Mouse (Mus musculus) hindbrain, embryonic 12.5 days (tissue): ENCODE measurements around the gene Msrb3. TPM values are rescaled to one million over a fixed set of nuclear protein-coding genes. Genes with fewer than 3 reads are reported as not detected.

ENCODE experiments used
- ATAC-seq: fragments of 200-750 bp; cut with Nextera tagmentation; 2 replicates; pipeline ENCODE4 v1.8.0; 2017; ENCODE audit warnings: moderate TSS enrichment; ENCODE audit not compliant: low FRiP score
- H3K27ac ChIP-seq: fragments of 300-500 bp; sonication (generic); 2 replicates; pipeline ENCODE4 v1.5.1; 2016; ENCODE audit warnings: mild to moderate bottlenecking
- H3K27me3 ChIP-seq: fragments of 300-500 bp; sonication (generic); 2 replicates; pipeline ENCODE4 v1.6.1; 2016; ENCODE audit warnings: mild to moderate bottlenecking
- H3K36me3 ChIP-seq: fragments of 300-500 bp; sonication (generic); 2 replicates; pipeline ENCODE4 v1.6.1; 2016; ENCODE audit warnings: mild to moderate bottlenecking
- H3K4me1 ChIP-seq: fragments of 300-500 bp; sonication (generic); 2 replicates; pipeline ENCODE4 v1.6.1; 2016
- H3K4me2 ChIP-seq: fragments of 300-500 bp; sonication (generic); replicated peaks from 2 replicates; pipeline ENCODE4 v1.6.1; 2016; ENCODE audit warnings: mild to moderate bottlenecking
- H3K4me3 ChIP-seq: fragments of 300-500 bp; sonication (generic); 2 replicates; pipeline ENCODE4 v1.5.1; 2016; ENCODE audit warnings: mild to moderate bottlenecking
- H3K9ac ChIP-seq: fragments of 300-500 bp; sonication (generic); 2 replicates; pipeline ENCODE4 v1.6.1; 2016; ENCODE audit warnings: mild to moderate bottlenecking, moderate library complexity
- H3K9me3 ChIP-seq: fragments of 300-500 bp; sonication (generic); replicated peaks from 2 replicates; pipeline ENCODE4 v1.6.1; 2016; ENCODE audit warnings: mild to moderate bottlenecking
- WGBS: fragments of 180-500 bp; shearing (Covaris S2); methylation state at CpG from one replicate; pipeline ENCODE4 v1.1.7; 2016; 5-methylcytosine and 5-hydroxymethylcytosine counted together
- polyA plus RNA-seq: library from polyadenylated mRNA; unstranded; fragments of >200 nt; fragmentation: Nextera tagmentation; extraction: Ambion mirVana; gene quantifications from 2 replicates; pipeline ENCODE4 v1.2.1, GENCODE M21; 2016

Msrb3 gene
- polyA plus RNA-seq, 1 experiment from 2014 or later = 6.3 TPM

DNA sequence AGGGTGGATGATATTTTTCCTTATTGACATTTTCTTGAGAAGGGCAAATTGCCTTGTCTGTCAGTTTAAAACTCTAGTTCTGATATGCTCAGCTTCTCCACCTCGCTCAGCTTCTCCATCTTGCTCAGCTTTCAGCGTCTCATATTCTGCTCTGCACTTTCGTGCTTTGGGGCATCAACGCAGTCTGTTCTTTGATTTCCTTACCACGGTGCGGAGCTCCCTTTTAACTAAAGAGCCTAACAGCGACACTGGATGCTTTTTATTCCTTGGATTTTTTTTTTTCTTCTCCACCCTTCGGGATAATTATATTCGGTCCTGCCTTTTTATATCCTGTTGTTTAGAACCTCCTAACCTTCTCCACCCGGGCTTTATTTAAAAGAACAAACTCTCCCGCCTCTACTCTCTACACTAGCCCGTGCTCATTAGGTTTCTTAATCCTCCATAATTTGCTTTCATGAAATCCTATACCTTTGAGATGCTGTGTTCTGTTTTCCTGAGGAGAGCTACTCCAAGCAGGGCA lies 78.1 kb downstream of the Msrb3 start:
- Histone ChIP-seq H3K36me3 (no peaks in the 10 kb centered on the region), H3K4me2 (no peak overlapping the region), H3K27me3 (no peaks in the 10 kb centered on the region), H3K9me3 (no peaks in the 10 kb centered on the region), H3K4me3 (no peak overlapping the region), H3K9ac (no peak overlapping the region), H3K4me1 (peaks cover 9% of the 10 kb centered on the region; the same call in 1 of the 2 replicates), H3K27ac (0 out of 2 replicates have a peak overlapping the region, but pooled peaks have one; percentile 8)
- no peak for ATAC-seq
- 55% methylated on average over 12 of the region's 12 CpGs for WGBS

DNA sequence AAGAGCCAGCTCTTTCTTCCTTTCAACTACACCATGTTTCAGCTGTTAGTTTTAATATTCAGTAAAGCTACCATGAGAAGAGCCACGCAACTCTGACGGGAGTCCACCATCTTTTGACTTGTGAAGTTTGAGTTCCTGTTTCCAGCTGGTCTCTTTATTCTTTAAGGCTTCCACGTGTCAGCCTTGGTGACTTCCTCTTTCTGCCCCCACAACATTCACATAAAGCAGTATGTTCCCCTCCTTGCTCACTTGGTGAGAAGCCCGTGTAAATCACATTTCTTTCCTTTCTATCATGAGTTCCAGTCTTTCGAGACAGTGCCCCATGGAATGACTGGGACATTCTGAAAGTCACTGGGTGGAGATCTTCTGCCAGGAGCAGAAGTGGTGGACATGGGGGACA lies 83.6 kb downstream of the Msrb3 start:
- H3K27ac ChIP-seq = no peak overlapping the region
- no peaks in the 10 kb centered on the region for H3K27me3 ChIP-seq
- no peaks in the 10 kb centered on the region for H3K9me3 ChIP-seq
- no peaks in the 10 kb centered on the region for H3K36me3 ChIP-seq
- WGBS = 85% methylated on average over 5 of the region's 5 CpGs
- no peak overlapping the region for H3K4me3 ChIP-seq
- no peak overlapping the region for H3K9ac ChIP-seq
- no peak overlapping the region for H3K4me2 ChIP-seq
- H3K4me1 ChIP-seq = no peaks in the 10 kb centered on the region; the same call in 1 of the 2 replicates
- no peak for ATAC-seq

DNA sequence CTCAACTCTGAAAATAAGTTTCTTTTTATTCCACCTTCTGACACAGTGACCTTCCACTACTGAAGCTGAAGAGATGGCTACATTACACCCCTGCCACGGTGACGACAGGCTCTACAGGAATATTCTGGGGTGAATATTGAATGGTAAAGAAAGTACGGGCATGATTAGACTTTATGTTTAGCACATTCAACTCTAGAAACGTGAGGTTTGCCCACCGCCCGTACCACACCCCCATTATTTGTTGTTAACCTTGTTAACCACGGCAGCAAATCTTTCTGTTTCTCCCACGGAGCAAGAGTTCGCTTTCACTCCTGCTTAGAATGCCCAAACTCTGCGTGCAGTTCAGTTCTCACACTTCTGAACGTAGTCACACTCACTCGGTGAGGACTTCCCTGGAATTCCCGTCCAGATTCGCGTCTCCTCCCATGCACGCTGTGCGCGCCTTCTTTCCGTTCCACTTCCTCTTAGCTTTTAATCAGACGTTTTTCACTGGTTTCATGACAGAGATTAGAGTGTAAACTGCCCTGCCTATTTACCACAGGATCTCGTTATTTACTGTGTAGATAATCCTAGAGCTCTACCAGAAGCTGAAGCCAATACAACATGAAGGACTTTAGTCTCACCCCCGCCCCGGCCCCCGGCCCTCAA lies 87.0 kb downstream of the Msrb3 start:
- no peak overlapping the region for H3K9ac ChIP-seq
- no peak overlapping the region for H3K27ac ChIP-seq
- no peaks in the 10 kb centered on the region for H3K9me3 ChIP-seq
- WGBS = 74% methylated on average over 24 of the region's 24 CpGs
- no peak overlapping the region for H3K4me3 ChIP-seq
- no peaks in the 10 kb centered on the region for H3K27me3 ChIP-seq
- no peaks in the 10 kb centered on the region for H3K36me3 ChIP-seq
- no peaks in the 10 kb centered on the region; the same call in 1 of the 2 replicates for H3K4me1 ChIP-seq
- ATAC-seq = no peak
- no peak overlapping the region for H3K4me2 ChIP-seq

DNA sequence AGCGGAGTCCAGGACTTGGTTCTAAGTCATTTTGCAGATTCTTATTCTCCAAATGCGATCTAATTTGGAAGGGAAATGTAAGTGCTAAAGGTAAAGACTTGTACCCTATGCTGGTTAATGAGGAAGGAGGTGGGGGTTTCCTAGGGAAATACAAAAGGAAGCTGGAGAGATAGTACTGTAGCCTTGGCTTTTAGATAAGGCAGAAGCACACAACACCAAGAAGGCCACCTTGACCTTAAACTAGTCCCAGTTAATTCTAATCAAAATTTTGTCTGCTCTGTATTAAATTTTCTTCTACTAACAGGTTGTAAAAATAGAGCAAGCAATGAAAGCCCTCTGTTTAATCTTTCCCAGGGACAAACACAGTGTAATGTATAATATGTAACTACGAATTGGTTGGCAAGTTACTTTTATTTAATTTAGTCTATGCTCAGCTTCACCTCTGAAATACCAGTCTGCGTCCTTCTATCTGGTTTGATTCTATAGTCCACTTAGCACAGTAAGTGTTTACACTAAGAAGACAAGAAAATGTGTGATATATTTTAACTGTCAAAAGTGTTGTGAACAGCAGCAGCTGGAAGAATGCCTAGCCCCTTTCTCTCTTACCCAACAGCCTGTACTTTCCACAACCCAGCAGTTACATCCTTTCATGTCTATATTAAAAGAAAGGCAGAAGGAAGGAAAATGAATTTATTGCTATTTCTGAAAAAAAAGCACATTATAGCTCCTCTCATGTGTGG lies 87.9 kb downstream of the Msrb3 start:
- 80% methylated on average over 4 of the region's 4 CpGs for WGBS
- Histone ChIP-seq H3K27ac (no peak overlapping the region), H3K27me3 (no peaks in the 10 kb centered on the region), H3K9me3 (no peaks in the 10 kb centered on the region), H3K4me2 (no peak overlapping the region), H3K36me3 (no peaks in the 10 kb centered on the region), H3K9ac (no peak overlapping the region), H3K4me1 (no peaks in the 10 kb centered on the region; the same call in 1 of the 2 replicates), H3K4me3 (no peak overlapping the region)
- ATAC-seq = no peak

DNA sequence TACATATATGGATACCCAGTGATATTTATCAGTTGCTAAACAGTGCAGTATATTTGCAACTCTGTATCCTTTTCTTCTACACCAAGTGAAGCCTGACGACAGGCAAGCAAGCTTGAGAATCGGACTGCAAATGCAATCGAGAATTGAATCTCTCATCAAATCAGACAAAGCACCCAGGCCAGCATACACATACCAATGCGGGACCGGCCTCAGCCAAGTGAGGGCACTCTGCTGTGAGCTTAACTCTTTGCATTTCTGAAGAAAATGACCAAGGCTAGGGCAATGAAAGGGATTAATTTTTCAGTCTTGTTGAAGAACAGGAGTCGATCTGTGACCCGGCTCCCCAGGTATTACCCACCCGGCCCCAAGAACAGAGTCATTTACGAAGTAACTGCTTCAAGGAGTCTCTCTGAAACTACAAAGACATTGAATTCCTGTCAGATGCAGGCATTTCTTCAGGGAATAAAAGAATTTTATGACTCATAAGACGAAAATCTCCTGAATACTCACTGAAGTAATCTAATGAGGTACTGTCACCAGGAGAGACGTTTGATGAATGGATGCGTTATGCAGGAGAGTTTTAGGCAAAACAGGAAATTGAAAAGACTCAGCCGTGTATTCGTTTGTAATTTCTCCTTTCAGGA lies 88.7 kb downstream of the Msrb3 start:
- Histone ChIP-seq H3K4me2 (no peak overlapping the region), H3K9ac (no peak overlapping the region), H3K27ac (no peak overlapping the region), H3K4me1 (no peaks in the 10 kb centered on the region; the same call in 1 of the 2 replicates), H3K27me3 (no peaks in the 10 kb centered on the region), H3K4me3 (no peak overlapping the region), H3K9me3 (no peaks in the 10 kb centered on the region), H3K36me3 (no peaks in the 10 kb centered on the region)
- ATAC-seq = no peak
- WGBS = 49% methylated on average over 14 of the region's 14 CpGs

DNA sequence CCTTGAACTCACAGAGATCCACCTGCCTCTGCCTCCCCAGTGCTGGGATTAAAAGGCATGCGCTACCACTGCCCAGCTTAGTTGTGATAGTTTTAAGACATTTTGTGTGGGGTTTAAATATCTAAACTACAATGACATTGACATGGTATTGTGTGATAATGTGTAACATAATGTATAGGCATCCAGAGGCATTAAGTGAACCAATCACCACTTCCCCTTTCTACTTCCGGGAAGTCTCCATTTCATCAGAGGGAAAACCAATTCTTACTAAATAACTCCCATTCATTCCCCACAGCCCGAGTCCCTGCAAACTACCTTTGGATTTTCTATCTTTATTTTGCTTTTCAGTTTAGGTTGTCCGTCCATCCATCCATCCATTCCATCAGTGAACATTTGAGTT lies 90.7 kb downstream of the Msrb3 start:
- Histone ChIP-seq H3K9ac (no peak overlapping the region), H3K4me3 (no peak overlapping the region), H3K27ac (no peak overlapping the region), H3K4me1 (no peaks in the 10 kb centered on the region; the same call in 1 of the 2 replicates), H3K9me3 (no peaks in the 10 kb centered on the region), H3K36me3 (no peaks in the 10 kb centered on the region), H3K27me3 (no peaks in the 10 kb centered on the region), H3K4me2 (no peak overlapping the region)
- no peak for ATAC-seq
- 92% methylated on average over 4 of the region's 4 CpGs for WGBS

DNA sequence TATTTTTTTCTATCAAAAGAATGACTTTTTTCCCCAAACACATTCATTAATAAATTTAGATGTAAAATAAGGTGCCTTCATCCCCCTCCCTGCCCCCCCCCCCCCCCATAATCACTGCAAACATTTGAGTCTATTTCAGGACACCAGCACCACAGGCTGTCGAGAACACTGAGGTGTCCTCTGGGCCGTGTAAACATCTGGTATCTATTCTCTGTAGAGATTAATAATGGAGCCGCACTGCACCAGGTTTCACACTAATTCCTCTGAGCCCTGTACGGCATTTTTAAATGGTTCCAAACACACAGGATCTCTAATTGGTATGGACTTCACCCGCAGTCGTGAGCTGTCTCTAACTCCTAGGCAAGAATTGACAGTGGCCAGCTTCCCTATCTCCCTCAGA lies 97.8 kb downstream of the Msrb3 start:
- H3K27ac ChIP-seq = no peak overlapping the region
- no peak for ATAC-seq
- 39% methylated on average over 6 of the region's 6 CpGs for WGBS

DNA sequence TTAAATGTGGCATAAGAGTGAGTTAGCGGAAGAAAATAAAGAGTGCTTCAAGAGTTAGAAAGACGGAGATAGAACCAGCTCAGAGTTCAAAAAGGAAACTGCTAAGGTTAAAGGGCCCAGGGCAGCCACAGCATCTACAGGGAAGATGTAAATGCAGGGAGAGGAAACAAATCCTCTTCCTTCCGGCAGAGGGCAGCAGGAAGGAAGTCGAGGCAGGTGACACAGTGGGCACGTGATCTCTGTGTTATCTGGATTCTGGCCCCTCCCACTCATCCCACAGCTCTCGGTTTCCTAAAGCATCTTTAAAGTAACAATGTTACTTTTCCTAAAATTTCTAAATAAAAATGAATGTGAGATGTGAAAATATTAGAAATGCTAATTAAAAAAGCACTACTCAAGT lies 99.4 kb downstream of the Msrb3 start:
- no peak for ATAC-seq
- Histone ChIP-seq H3K4me2 (no peak overlapping the region), H3K4me3 (no peak overlapping the region), H3K4me1 (peaks cover 9% of the 10 kb centered on the region), H3K36me3 (no peaks in the 10 kb centered on the region), H3K27ac (no peak overlapping the region), H3K9me3 (no peaks in the 10 kb centered on the region), H3K27me3 (no peaks in the 10 kb centered on the region), H3K9ac (no peak overlapping the region)
- WGBS = 84% methylated on average over 6 of the region's 6 CpGs

More for the DNA sequence above, 97.8 kb downstream of the Msrb3 start:
- Histone ChIP-seq H3K36me3 (no peaks in the 10 kb centered on the region), H3K9ac (no peak overlapping the region), H3K4me3 (no peak overlapping the region), H3K27me3 (no peaks in the 10 kb centered on the region), H3K4me1 (0 out of 2 replicates have a peak, but pooled peaks cover 7% of the 10 kb centered on the region), H3K9me3 (no peaks in the 10 kb centered on the region), H3K4me2 (no peak overlapping the region)

DNA sequence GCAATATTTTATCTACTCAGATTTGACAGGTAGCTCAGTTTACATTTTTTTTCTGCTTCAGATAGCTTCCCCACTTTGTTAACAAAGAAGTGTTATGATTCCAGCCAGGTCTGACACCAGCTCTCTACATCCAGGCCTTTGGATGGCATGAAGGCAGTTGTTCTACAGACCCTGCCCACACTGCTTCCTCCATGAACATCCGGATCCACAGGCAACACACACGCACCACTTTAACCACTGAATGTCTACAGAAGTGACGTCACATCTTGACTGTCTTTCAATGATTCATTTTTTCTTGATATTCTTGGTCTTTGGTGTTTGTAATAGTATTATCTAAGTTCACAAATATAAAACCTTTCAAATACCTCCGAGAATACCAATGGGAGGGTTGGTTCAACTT lies 102.2 kb downstream of the Msrb3 start:
- 90% methylated on average over 4 of the region's 4 CpGs for whole genome bisulfite sequencing
- ATAC-seq = no peak

DNA sequence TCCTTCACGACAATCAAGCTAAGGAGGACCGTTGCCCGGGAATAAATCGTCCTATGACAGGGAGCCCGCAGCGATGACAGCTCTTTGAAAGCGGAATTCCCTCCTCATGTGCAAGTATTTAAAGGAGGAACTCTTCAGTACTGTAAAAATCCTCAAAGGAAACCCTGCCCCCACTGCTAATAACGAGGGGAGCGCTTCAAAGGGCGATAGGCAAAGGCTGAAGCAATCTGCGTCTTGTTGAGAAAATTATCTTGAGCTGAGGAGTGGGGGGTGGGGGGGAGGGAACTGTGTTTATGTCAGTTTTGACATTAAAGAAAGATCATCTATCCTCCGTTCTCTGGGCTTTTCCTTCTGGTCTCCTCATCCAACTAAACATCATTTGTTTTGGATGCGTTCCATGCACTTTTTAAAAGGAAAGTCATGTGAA lies 104.5 kb downstream of the Msrb3 start:
- H3K27me3 ChIP-seq = peaks cover 3% of the 10 kb centered on the region; the same call in 1 of the 2 replicates
- no peaks in the 10 kb centered on the region for H3K9me3 ChIP-seq
- H3K4me1 ChIP-seq = peaks cover 12% of the 10 kb centered on the region
- no peaks in the 10 kb centered on the region for H3K36me3 ChIP-seq
- no peak for ATAC-seq
- no peak overlapping the region for H3K4me3 ChIP-seq
- H3K9ac ChIP-seq = no peak overlapping the region
- 34% methylated on average over 13 of the region's 13 CpGs for WGBS
- H3K4me2 ChIP-seq = peak overlapping the region; percentile 2; the same call in 1 of the 2 replicates
- H3K27ac ChIP-seq = no peak overlapping the region

More for the DNA sequence above, 102.2 kb downstream of the Msrb3 start:
- Histone ChIP-seq H3K4me2 (no peak overlapping the region), H3K27ac (no peak overlapping the region), H3K4me3 (no peak overlapping the region), H3K9me3 (no peaks in the 10 kb centered on the region), H3K27me3 (peaks cover 3% of the 10 kb centered on the region; the same call in 1 of the 2 replicates), H3K4me1 (peaks cover 17% of the 10 kb centered on the region), H3K36me3 (no peaks in the 10 kb centered on the region), H3K9ac (no peak overlapping the region)

DNA sequence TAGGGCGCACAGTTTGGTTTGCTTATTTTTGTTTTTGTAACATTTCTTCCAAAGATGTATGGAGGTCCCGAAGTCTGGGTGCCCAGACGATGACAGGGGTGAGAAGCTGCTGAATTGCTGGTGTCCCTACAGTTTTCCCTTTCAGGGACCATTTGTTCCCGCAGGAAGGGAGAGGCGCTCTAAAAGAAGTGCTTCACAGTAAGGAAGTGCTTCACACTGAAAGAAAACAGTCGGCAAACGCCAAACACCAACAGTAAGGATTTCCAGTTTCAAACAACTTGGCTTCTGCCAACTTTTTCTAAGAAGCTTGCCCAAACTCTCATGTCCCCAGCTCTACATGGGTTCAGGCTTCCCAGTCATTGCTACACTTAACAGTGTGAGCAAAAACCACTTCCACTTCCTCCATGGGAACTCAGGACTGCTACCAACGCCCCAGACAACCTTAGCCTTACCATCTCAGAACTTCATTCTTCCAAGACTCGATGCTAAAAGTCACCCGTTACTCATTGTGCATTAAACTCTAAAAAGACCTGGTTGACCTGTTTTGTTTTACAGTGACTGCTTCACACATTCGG lies 106.6 kb downstream of the Msrb3 start:
- ATAC-seq = no peak
- no peaks in the 10 kb centered on the region for H3K36me3 ChIP-seq
- H3K4me1 ChIP-seq = peaks cover 12% of the 10 kb centered on the region
- H3K4me3 ChIP-seq = no peak overlapping the region
- no peaks in the 10 kb centered on the region for H3K9me3 ChIP-seq
- no peak overlapping the region for H3K9ac ChIP-seq
- 71% methylated on average over 11 of the region's 11 CpGs for WGBS
- H3K27me3 ChIP-seq = peaks cover 3% of the 10 kb centered on the region; the same call in 1 of the 2 replicates
- H3K4me2 ChIP-seq = no peak overlapping the region
- H3K27ac ChIP-seq = no peak overlapping the region

DNA sequence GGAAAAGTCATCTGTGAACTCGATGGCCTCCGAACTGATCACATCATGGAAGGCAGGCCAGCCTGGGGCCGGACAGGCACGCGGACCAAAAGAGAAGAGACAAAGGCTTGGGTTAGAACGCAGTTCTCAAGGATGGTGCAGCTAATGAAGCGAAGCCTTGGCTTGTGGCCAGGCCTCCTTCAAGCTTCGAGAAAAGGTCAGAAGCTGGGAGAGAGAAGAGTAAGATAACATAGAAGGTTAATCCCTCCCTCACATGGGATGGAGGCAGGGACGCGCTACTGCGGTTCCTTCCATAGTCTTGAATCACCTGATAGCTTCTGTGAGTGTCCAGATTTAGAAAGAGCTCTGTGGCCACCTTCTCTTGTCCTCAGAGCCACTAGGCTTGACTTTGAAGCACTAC lies 107.5 kb downstream of the Msrb3 start:
- H3K4me2 ChIP-seq = no peak overlapping the region
- no peak overlapping the region for H3K9ac ChIP-seq
- H3K4me3 ChIP-seq = no peak overlapping the region
- no peaks in the 10 kb centered on the region for H3K9me3 ChIP-seq
- no peak overlapping the region for H3K27ac ChIP-seq
- no peaks in the 10 kb centered on the region for H3K36me3 ChIP-seq
- no peak for ATAC-seq
- peaks cover 3% of the 10 kb centered on the region; the same call in 1 of the 2 replicates for H3K27me3 ChIP-seq
- peaks cover 18% of the 10 kb centered on the region for H3K4me1 ChIP-seq
- WGBS = 82% methylated on average over 11 of the region's 11 CpGs
